Mouse (Mus musculus) cerebellum, postnatal 25 days (tissue): Measurements from ENCODE around the gene Olfr1336.
"Not testable (repeated sequence)": the region's sequence is repeated elsewhere in the genome, so short reads cannot be mapped to it uniquely, and the experiment has no call there.

Experiments used
- DNase-seq, 2 experiments: peaks; one replicate each; pipeline ENCODE4 v3.0.0; 2021; ENCODE audit warnings: mixed read lengths in 2 of 2

Gene Olfr1336

DNA sequence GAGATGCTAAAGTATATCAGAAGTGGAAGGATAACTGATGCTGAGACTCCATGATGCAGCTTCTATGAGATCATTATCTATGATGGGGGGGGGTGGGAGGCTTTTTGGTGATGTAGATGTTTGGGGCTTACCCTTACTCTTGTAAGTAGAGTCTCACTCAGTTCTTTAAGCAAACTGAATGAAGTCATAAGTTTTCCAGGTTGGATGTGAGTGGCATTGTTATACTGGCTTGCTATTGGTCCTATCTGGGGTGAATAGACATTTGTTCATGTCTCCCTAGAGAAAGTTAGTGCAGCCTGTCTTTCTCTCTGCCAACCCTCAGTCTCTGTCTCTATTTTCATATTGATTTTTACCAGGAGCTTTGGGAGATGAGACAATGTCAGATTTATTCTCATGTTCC, at the start of gene Olfr1336:
Gene Olfr1336, plus strand, starts transcription at position 301 of the 400 bp plus-strand sequence.
- DNase-seq, result no peak

GRCm38 (mm10) chr7:6410043-6410442, 45.9 kb upstream of the Olfr1336 start, which contains the start of gene Gm20715:
Gene Gm20715, plus strand, starts transcription at chr7:6410277.
- DNase-seq, result peak; percentile 35 to 65

DNA sequence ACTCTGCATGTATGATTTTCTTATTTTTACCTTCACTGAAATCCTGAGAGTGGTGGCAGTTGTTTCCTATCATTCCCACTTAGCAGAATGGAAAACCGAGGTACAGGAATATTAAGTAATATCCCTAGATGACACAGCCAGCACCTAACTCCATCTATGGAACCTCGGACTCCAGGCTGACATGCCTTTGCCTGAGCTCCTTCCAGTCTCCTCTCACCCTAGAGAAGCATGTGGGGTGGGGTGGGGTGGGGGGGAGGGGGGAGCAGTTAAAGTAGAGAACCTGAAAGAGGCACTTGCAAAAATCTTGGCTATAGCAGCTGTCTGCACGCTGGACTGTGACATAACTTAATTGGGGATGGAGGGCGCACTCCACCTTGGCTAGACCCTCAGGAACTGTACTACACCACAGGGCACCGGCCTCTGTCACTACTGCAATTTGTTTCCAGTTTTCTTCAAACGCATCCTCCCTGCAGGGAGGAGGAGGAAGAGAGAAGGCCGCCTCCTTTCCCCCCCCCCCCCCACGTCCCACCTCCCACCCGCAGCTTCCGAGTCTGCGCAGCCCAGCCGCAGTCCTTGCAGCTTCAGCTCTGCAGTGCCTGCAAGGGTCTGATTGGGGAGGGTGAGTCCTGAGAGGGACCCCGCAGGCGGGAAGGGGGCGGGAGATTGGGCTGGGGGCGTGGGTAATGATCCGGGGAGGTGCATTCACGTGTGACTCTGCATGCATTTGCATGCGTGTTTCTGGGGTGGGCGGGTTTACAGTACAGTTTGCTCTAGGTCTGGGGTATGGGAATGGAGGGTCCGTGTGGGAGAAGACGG, 41.1 kb upstream of the Olfr1336 start:
- DNase-seq, result peak; percentile 13 to 21

- DNase-seq, result no peak
Observed at GRCm38 (mm10) chr7:6415442-6415787, 40.6 kb upstream of the Olfr1336 start.

- no peak for DNase-seq
Observed at GRCm38 (mm10) chr7:6419894-6420293, 36.1 kb upstream of the Olfr1336 start.

- DNase-seq, result no peak
Observed at GRCm38 (mm10) chr7:6429381-6429780, 26.6 kb upstream of the Olfr1336 start.

DNA sequence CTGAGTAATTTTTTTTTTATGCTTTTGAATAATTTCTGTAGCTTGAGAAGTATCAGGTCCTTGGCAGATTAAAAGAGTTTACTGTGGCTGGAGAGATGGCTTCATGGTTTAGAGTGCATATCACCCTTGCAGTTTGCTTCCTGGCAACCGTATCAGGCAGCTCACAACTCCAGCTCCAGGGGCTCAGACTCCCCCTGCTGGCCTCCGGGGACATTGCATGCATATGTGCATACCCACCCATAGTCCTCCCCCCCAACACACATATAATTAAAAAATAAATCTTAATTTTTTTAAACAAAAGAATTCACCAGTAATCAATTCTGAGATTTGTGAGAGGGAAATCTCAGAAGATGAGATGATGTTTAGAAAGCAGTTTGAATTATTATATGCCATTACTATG, 25.6 kb upstream of the Olfr1336 start:
- peak; percentile 13 to 32 for DNase-seq

DNA sequence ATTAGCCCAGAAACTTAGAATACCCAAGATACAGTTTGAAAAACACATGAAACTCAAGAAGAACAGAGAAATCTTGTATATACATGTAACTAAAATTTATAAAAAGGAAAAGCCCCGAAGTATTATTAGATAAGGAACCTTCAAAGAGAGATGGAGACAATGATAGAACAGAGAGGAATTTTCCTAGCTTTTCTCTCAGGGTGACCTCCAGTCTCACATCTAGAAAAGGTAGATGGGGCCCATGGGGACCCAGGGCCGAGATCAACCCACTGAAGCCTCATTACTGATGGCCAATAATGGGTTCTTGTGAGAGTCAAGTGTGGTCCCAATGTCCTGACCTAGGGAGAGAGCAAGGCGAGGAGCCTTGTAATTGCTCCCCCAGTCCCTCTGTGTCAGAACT, 17.6 kb upstream of the Olfr1336 start, which contains the start of gene Olfr1344:
Gene Olfr1344, plus strand, starts transcription at position 301 of the 400 bp plus-strand sequence.
- DNase-seq, result no peak

DNA sequence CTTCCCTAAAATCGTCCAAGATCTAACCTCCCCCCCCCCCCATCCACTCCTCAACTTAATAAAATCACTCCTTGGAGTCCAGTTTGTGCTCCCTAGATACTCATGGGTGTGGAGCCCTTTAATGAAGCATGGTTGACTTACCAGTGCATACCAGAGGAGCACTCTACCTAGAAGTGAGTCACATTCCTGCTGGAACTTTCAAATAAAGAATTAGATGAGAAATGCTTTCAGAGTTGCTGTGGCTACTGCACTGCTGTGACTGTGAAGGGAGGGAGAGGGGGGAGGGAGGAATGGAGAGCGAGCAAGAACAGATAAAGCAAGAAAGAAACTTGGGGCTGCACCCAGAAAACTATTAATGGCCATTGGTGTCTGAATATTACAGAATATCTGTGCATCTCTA, 14.8 kb upstream of the Olfr1336 start:
- no peak for DNase-seq

- no peak for DNase-seq
Observed at GRCm38 (mm10) chr7:6447771-6448170, 8.2 kb upstream of the Olfr1336 start.

- DNase-seq, result no peak
Observed at GRCm38 (mm10) chr7:6456399-6456798, 431 bp downstream of the Olfr1336 start.

GRCm38 (mm10) chr7:6466951-6467350, 11.0 kb downstream of the Olfr1336 start, which contains the start of gene Olfr1346:
Gene Olfr1346, plus strand, starts transcription at chr7:6467101.
- DNase-seq, result no peak

- not testable (repeated sequence) for DNase-seq
Observed at GRCm38 (mm10) chr7:6477633-6478032, 21.7 kb downstream of the Olfr1336 start.

- no peak for DNase-seq
Observed at GRCm38 (mm10) chr7:6486841-6487240, 30.9 kb downstream of the Olfr1336 start, which contains the start of gene Olfr5. Gene Olfr5, minus strand, starts transcription at chr7:6486941.

DNA sequence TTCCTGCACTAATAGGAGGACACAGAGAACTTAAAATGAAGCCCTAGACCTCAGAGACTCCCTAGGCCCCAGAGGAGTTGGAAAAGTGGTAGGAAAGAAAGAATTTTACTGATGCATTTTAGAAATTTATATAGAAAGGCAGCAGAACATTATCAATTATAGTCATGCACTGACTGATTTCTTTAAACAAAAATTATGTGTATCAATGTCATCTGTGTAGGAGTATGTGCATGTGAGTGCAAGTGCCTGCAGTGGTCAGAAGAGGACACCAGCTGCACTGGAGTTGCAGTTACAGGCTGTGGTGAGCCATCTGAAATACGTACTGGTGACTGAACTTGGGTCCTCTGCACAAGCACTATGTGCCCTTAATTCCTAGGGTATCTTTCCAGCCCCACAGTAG, 43.7 kb downstream of the Olfr1336 start, which contains the start of gene Olfr1347:
Gene Olfr1347, minus strand, starts transcription at position 101 of the 400 bp plus-strand sequence.
- no peak for DNase-seq

GRCm38 (mm10) chr7:6508648-6509047, 52.7 kb downstream of the Olfr1336 start, which contains the start of gene Olfr1348:
Gene Olfr1348, minus strand, starts transcription at chr7:6508748.
- DNase-seq, result no peak
